In the genomic region with DNA sequence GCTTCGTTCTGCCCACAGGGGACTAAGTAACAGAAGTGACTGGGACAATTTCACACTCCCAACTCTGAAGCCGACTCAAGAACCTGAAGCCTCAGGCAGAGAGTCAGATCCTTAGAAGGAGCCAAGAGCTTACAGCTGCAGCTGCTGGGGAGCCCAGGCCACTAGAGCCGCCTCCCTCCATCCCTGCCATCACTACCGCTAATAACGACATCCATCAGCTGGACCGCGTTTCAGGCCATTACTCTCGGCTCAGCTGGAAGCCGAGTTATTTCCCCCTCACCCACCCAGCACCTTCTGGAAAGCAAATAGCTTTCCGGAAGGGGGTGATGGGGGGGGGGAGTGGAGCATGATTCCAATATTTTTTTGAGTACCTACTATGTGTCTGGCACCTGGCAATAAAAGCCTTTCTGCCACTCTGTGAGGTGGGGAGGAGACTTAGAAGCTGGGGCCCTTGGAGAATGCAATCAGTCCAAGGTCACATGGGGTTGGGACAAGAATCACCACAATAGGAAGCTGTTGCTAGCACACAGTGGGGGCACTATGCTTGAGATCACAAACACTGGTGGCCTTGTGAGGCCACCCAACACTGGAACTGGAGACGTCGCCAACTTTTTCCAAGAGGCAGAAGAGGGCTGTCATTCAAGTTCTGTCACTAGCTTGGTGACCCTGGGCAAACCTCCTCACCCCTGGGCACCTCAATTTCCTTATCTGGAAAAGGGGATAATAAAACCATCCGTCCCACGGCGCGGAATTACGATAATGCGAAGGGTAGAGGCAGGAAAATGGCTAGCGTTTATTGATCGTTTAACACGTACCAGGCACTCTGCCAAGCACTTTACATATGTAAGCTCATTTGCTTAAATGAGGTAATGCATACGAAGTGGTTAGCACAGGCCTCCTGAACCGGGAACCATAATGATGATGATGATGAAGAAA, we compare ENCODE assay signal across 13 mouse cellular contexts. TPM values are rescaled to one million over a fixed set of nuclear protein-coding genes. Genes with fewer than 3 reads are reported as not detected.
DNase-seq lines count a peak whose midpoint lies in the region; ATAC-seq lines count a peak whose summit lies in the region.
"Had no signal": no experiment of that assay in that cellular context is flagged by ENCODE, and none has a peak within 500 bp of the region (broad histone marks: within the 10 kb centered on the region; RNA-seq: fewer than 3 reads in every experiment).

No protein-coding gene starts in this region.

- peak overlapping the region; percentile 12; the same call in 1 of the 2 replicates for H3K4me2 ChIP-seq in forebrain, embryonic 14.5 days (ENCODE audit: low read length)
- H3K4me2 ChIP-seq in midbrain, embryonic 15.5 days = 0 out of 2 replicates have a peak overlapping the region, but pooled peaks have one; percentile 1
- H3K4me2 ChIP-seq: heart, embryonic 15.5 days had no signal

- no peaks in the 10 kb centered on the region for H3K9me3 ChIP-seq in forebrain, embryonic 14.5 days (replicated peaks; ENCODE audit: control insufficient read depth, low read length)
- H3K9me3 ChIP-seq in midbrain, embryonic 15.5 days = no peaks in the 10 kb centered on the region
- H3K9me3 ChIP-seq: embryonic facial prominence, embryonic 10.5 days; heart, embryonic 15.5 days had no signal

- ATAC-seq in forebrain, embryonic 14.5 days = no peak
- ATAC-seq in midbrain, embryonic 15.5 days (replicated peaks) = no peak

- H3K4me1 ChIP-seq in forebrain, embryonic 14.5 days (ENCODE audit: control insufficient read depth, insufficient read depth, low read length) = peaks cover 53% of the 10 kb centered on the region
- H3K4me1 ChIP-seq in midbrain, embryonic 15.5 days = peaks cover 70% of the 10 kb centered on the region

- H3K36me3 ChIP-seq in forebrain, embryonic 14.5 days (ENCODE audit: control insufficient read depth, insufficient read depth, low read length) = peaks cover 2% of the 10 kb centered on the region; the same call in 1 of the 2 replicates
- no peaks in the 10 kb centered on the region for H3K36me3 ChIP-seq in midbrain, embryonic 15.5 days (replicated peaks)
- H3K36me3 ChIP-seq: heart, embryonic 15.5 days had no signal

- no peak overlapping the region for H3K27ac ChIP-seq in forebrain, embryonic 14.5 days (ENCODE audit: low read depth, low read length)
- H3K27ac ChIP-seq in midbrain, embryonic 15.5 days = no peak overlapping the region
- H3K27ac ChIP-seq: embryonic facial prominence, embryonic 10.5 days; heart, embryonic 15.5 days had no signal

- no peak overlapping the region for H3K4me3 ChIP-seq in forebrain, embryonic 14.5 days (ENCODE audit: low read depth, low read length)
- no peak overlapping the region for H3K4me3 ChIP-seq in midbrain, embryonic 15.5 days
- H3K4me3 ChIP-seq: embryonic facial prominence, embryonic 10.5 days; heart, embryonic 15.5 days had no signal

- 36% methylated on average over 23 of the region's 23 CpGs for WGBS in forebrain, embryonic 14.5 days
- WGBS in midbrain, embryonic 15.5 days = 62% methylated on average over 23 of the region's 23 CpGs

- no peaks in the 10 kb centered on the region for H3K27me3 ChIP-seq in forebrain, embryonic 14.5 days (replicated peaks; ENCODE audit: control insufficient read depth, insufficient read depth, low read length)
- H3K27me3 ChIP-seq in midbrain, embryonic 15.5 days (replicated peaks) = no peaks in the 10 kb centered on the region
- H3K27me3 ChIP-seq: heart, embryonic 15.5 days had no signal

- DNase-seq in embryo, embryonic 10 days (ENCODE audit: low spot score) = peak; percentile 54
- no peak for DNase-seq in embryo, embryonic 9.5 days (ENCODE audit: extremely low spot score)
- peak; percentile 81 for DNase-seq in layer of hippocampus, adult 9-11 months
- no peak for DNase-seq in layer of hippocampus, postnatal 25 days (ENCODE audit: extremely low spot score in 1 of 2, low spot score in 1 of 2)
- peak; percentile 84 for DNase-seq in forebrain, embryonic 14.5 days (ENCODE audit: low spot score)
- DNase-seq in lung, adult 18-20 months = no peak
- DNase-seq in adrenal gland, adult (ENCODE audit: inconsistent age in 2 of 2, low spot score in 1 of 2) = no peak
- DNase-seq: left cerebral cortex, postnatal 4 days; thymus, postnatal 25 days had no signal

- no peak overlapping the region for H3K9ac ChIP-seq in forebrain, embryonic 14.5 days (ENCODE audit: low read length)
- no peak overlapping the region for H3K9ac ChIP-seq in midbrain, embryonic 15.5 days
- H3K9ac ChIP-seq: heart, embryonic 15.5 days had no signal

RNA-seq across cellular contexts. Expression of a gene that starts 5.7 kb away (rescaled TPM):
- 10 to 100 TPM; 37.1 to 47.1 TPM for total RNA-seq in layer of hippocampus, postnatal 25 days (2021)
- polyA plus RNA-seq in forebrain, embryonic 14.5 days (2014; fragmentation: Nextera tagmentation; extraction: Ambion mirVana) = 12.6 and 15.8 TPM in 2 replicates
- 12.8 and 13.6 TPM in 2 replicates for polyA plus RNA-seq in midbrain, embryonic 15.5 days (2015; fragmentation: Nextera tagmentation; extraction: Ambion mirVana)
- total RNA-seq: neutrophil, adult 5-6 weeks had no signal

Comparison
In these comparisons a context has a peak if more than half of its experiments do, and no peak if none do; other contexts are left out.
1. DNase-seq: peak in embryo, embryonic 10 days (single experiment), layer of hippocampus, adult 9-11 months (single experiment) and forebrain, embryonic 14.5 days (single experiment); none in embryo, embryonic 9.5 days (single experiment), layer of hippocampus, postnatal 25 days (0 of 2), lung, adult 18-20 months (0 of 2) and adrenal gland, adult (0 of 2).